Mouse (Mus musculus) cerebellum, adult 2 months (tissue): ENCODE data around the gene Timm10. TPM values are rescaled to one million over a fixed set of nuclear protein-coding genes. Genes with fewer than 3 reads are reported as not detected.

Source experiments
- DNase-seq, 2 experiments: peaks; one replicate each; pipeline ENCODE4 v3.0.0; 2021
- H3K27ac ChIP-seq: fragments of 200-500 bp; 2 replicates; pipeline ENCODE4 v1.5.1; 2012; ENCODE audit warnings: low read length, control low read depth, inconsistent platforms; ENCODE audit not compliant: insufficient read depth
- H3K27me3 ChIP-seq: fragments of 200-500 bp; 2 replicates; pipeline ENCODE4 v1.6.1; 2012; ENCODE audit warnings: inconsistent platforms, mild to moderate bottlenecking, low read length, moderate library complexity; ENCODE audit not compliant: control insufficient read depth, insufficient read depth
- H3K4me1 ChIP-seq: fragments of 200-500 bp; 2 replicates; pipeline ENCODE4 v1.6.1; 2011; ENCODE audit warnings: low read length; ENCODE audit not compliant: control insufficient read depth, insufficient read depth
- H3K4me3 ChIP-seq: fragments of 200-500 bp; replicated peaks from 2 replicates; pipeline ENCODE3; 2011; ENCODE audit warnings: mild to moderate bottlenecking, low read depth, low read length, control low read depth; ENCODE audit not compliant: insufficient read depth
- CTCF ChIP-seq: fragments of 200-500 bp; IDR thresholded peaks from 2 replicates; pipeline ENCODE4 v1.5.1; 2011; ENCODE audit warnings: low read depth, mild to moderate bottlenecking, control low read depth, low read length, moderate library complexity, borderline replicate concordance; ENCODE audit not compliant: insufficient read depth
- POLR2A ChIP-seq: fragments of 200-500 bp; IDR thresholded peaks from 2 replicates; pipeline ENCODE4 v1.6.1; 2011; ENCODE audit warnings: low read length, control low read depth, borderline replicate concordance; ENCODE audit not compliant: insufficient read depth
- WGBS: fragments of 180-500 bp; shearing (Covaris S2); methylation state at CpG from one replicate; pipeline ENCODE4 v1.1.7; 2018; 5-methylcytosine and 5-hydroxymethylcytosine counted together
- polyA plus RNA-seq: library from polyadenylated mRNA; depleted of rRNA; stranded (reverse); fragments of >200 nt; gene quantifications from 2 replicates; pipeline ENCODE4 v1.2.3, GENCODE M21; 2012; rRNA removed

Gene Timm10
- 83.3 and 88.4 TPM in 2 replicates for polyA plus RNA-seq

- Histone ChIP-seq H3K4me1 (no peaks in the 10 kb centered on the region; the same call in 1 of the 2 replicates), H3K4me3 (peak within 1 kb of the TSS; percentile 77), H3K27ac (no peak within 1 kb of the TSS), H3K27me3 (no peaks in the 10 kb centered on the region)
- DNase-seq, result peak; percentile 88 to 92
- WGBS, result under 1% methylated on average over 34 of the region's 34 CpGs
- TF ChIP-seq CTCF, result no peak
- TF ChIP-seq POLR2A, result peak; percentile 46; the same call in 1 of the 2 replicates
Observed at GRCm38 (mm10) chr2:84826488-84827282, at the start of gene Timm10. Gene Timm10, plus strand, starts transcription at chr2:84826997.

GRCm38 (mm10) chr2:84777706-84778105, 49.1 kb upstream of the Timm10 start:
- Histone ChIP-seq H3K4me3 (no peak overlapping the region), H3K27me3 (no peaks in the 10 kb centered on the region), H3K27ac (no peak overlapping the region), H3K4me1 (peaks cover 4% of the 10 kb centered on the region; the same call in 1 of the 2 replicates)
- DNase-seq, result no peak
- no peak for TF ChIP-seq POLR2A
- no peak for TF ChIP-seq CTCF
- WGBS, result 64% methylated on average over 3 of the region's 3 CpGs

GRCm38 (mm10) chr2:84779210-84779609, 47.6 kb upstream of the Timm10 start:
- peaks cover 4% of the 10 kb centered on the region; the same call in 1 of the 2 replicates for H3K4me1 ChIP-seq
- 50% methylated on average over 6 of the region's 6 CpGs for WGBS
- TF ChIP-seq POLR2A (no peak), CTCF (no peak)
- no peak overlapping the region for H3K27ac ChIP-seq
- no peak for DNase-seq
- H3K27me3 ChIP-seq, result no peaks in the 10 kb centered on the region
- H3K4me3 ChIP-seq, result no peak overlapping the region

GRCm38 (mm10) chr2:84783315-84783714, 43.5 kb upstream of the Timm10 start:
- 100% methylated on average over 1 of the region's 1 CpGs for WGBS
- no peak overlapping the region for H3K27ac ChIP-seq
- DNase-seq, result no peak
- no peak overlapping the region for H3K4me3 ChIP-seq
- no peaks in the 10 kb centered on the region for H3K27me3 ChIP-seq
- H3K4me1 ChIP-seq, result no peaks in the 10 kb centered on the region
- TF ChIP-seq CTCF, result no peak
- TF ChIP-seq POLR2A, result no peak

- H3K27ac ChIP-seq, result no peak overlapping the region
- H3K4me1 ChIP-seq, result no peaks in the 10 kb centered on the region
- no peak overlapping the region for H3K4me3 ChIP-seq
- TF ChIP-seq POLR2A (no peak), CTCF (no peak)
- no peaks in the 10 kb centered on the region for H3K27me3 ChIP-seq
- WGBS, result 85% methylated on average over 3 of the region's 3 CpGs
- DNase-seq, result no peak
Observed at GRCm38 (mm10) chr2:84783840-84784566, 42.8 kb upstream of the Timm10 start.

GRCm38 (mm10) chr2:84788316-84788715, 38.5 kb upstream of the Timm10 start:
- H3K27me3 ChIP-seq, result no peaks in the 10 kb centered on the region
- H3K4me3 ChIP-seq, result no peak overlapping the region
- no peak for DNase-seq
- TF ChIP-seq CTCF, result no peak
- TF ChIP-seq POLR2A, result no peak
- 83% methylated on average over 3 of the region's 3 CpGs for WGBS
- no peak overlapping the region for H3K27ac ChIP-seq
- H3K4me1 ChIP-seq, result no peaks in the 10 kb centered on the region

- no peak overlapping the region for H3K27ac ChIP-seq
- H3K4me1 ChIP-seq, result no peaks in the 10 kb centered on the region
- H3K27me3 ChIP-seq, result no peaks in the 10 kb centered on the region
- no peak overlapping the region for H3K4me3 ChIP-seq
- DNase-seq, result no peak
- TF ChIP-seq CTCF (no peak), POLR2A (no peak)
- 59% methylated on average over 9 of the region's 9 CpGs for WGBS
Observed at GRCm38 (mm10) chr2:84790418-84790817, 36.4 kb upstream of the Timm10 start.
